Mouse (Mus musculus) spleen, adult 2 months (tissue): ENCODE results near the gene Gimap1.

Source experiments
- CTCF ChIP-seq: fragments of 200-500 bp; IDR thresholded peaks from 2 replicates; pipeline ENCODE4 v1.5.1; 2011; ENCODE audit warnings: mild to moderate bottlenecking, inconsistent platforms; ENCODE audit not compliant: insufficient read depth, insufficient read length, insufficient replicate concordance; ENCODE audit errors: extremely low read depth
- POLR2A ChIP-seq: fragments of 200-500 bp; IDR thresholded peaks from 2 replicates; pipeline ENCODE4 v1.6.1; 2011; ENCODE audit warnings: low read depth, low read length, inconsistent platforms

DNA sequence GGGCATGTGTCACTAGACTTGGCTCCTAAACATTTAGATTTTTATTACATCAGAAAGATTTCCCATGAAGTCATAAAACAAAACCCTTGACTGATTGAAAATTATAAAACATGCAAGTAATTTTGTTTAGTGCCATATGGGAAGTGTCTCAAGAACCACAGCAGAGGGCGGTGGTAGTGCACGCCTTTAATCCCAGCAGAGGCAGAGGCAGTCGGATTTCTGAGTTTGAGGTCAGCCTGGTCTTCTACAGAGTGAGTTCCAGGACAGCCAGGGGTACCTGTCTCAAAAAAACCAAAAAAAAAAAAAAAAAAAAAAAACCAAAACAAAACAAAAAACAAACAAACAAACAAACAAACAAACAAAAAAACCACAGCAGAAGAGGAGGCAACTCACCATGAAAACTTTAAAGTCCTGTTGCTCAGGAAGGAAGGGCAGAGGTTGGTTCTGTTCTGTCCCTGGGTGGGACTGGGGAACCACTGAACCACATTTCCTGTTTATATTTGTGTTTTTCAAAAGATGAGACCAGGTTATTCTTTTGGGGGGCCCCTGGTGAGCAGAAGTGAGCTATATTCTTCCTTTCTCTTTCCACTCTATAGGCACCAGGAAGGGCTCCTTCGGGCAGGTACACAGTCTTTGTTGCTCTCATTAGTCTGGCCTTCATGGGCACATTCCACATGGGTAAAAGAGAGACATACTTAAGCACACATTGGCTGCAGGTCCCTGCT lies 41.9 kb upstream of the Gimap1 start:
- TF ChIP-seq POLR2A (no peak), CTCF (no peak)
